In genomic region chr7:12927693-12928589, GRCm38 (mm10) we compare ENCODE assay signal across 8 mouse cellular contexts. TPM values are rescaled to one million over a fixed set of nuclear protein-coding genes. Genes with fewer than 3 reads are reported as not detected.
DNase-seq lines count a peak whose midpoint lies in the region; ATAC-seq and TF ChIP-seq lines count a peak whose summit lies in the region.

No protein-coding gene starts in this region.

- TF ChIP-seq POLR2A in MEL (IDR thresholded peaks at IDR 0.05; ENCODE audit: control insufficient read depth in 1 of 2, insufficient read depth in 1 of 2, low read depth in 1 of 2, low read length in 2 of 2, poor library complexity in 1 of 2) = peak; percentile 9 to 59; a peak in 2 of 4 replicates

- DNase-seq in heart, adult 11 months = peak; percentile 87
- no peak for DNase-seq in heart, adult 9 months (ENCODE audit: low spot score in 2 of 2)
- peak; percentile 51 for DNase-seq in MEL (ENCODE audit: low read depth, low spot score)
- DNase-seq in embryo, embryonic 9.5 days (ENCODE audit: extremely low spot score) = peak; percentile 66
- DNase-seq in hindbrain, embryonic 10.5 days (ENCODE audit: low spot score) = peak; percentile 48
- DNase-seq in neural tube, embryonic 10.5 days (ENCODE audit: extremely low spot score, low spot score) = peak; percentile 59

- H3K9ac ChIP-seq in MEL (ENCODE audit: control insufficient read depth, low read depth, low read length, poor library complexity, severe bottlenecking) = no peak overlapping the region
- H3K9ac ChIP-seq in liver, embryonic 12.5 days = peak overlapping the region; percentile 56

- TF ChIP-seq RAD21 in MEL (IDR thresholded peaks at IDR 0.05; ENCODE audit: low read depth, low read length) = no peak

- peaks cover 13 to 18% of the 10 kb centered on the region in 2 experiments for H3K36me3 ChIP-seq in MEL (ENCODE audit: control insufficient read depth in 1 of 2, insufficient read depth in 2 of 2, low read length in 2 of 2)
- peaks cover 70% of the 10 kb centered on the region for H3K36me3 ChIP-seq in hindbrain, embryonic 10.5 days
- H3K36me3 ChIP-seq in liver, embryonic 12.5 days = peaks cover 50% of the 10 kb centered on the region

- H3K27ac ChIP-seq in MEL (ENCODE audit: control insufficient read depth, low read depth, low read length) = no peak overlapping the region
- peak overlapping the region; percentile 40; the same call in 1 of the 2 replicates for H3K27ac ChIP-seq in hindbrain, embryonic 10.5 days
- no peak overlapping the region; the same call in 1 of the 2 replicates for H3K27ac ChIP-seq in liver, embryonic 12.5 days

- H3K79me2 ChIP-seq in MEL (ENCODE audit: control insufficient read depth, insufficient read depth, low read length, poor library complexity) = peaks cover 15% of the 10 kb centered on the region

- no peak overlapping the region for H3K4me3 ChIP-seq in MEL (ENCODE audit: control insufficient read depth in 1 of 2, insufficient read depth in 1 of 2, low read depth in 2 of 2, low read length in 2 of 2)
- H3K4me3 ChIP-seq in hindbrain, embryonic 10.5 days = peak overlapping the region; percentile 48
- peak overlapping the region; percentile 40 for H3K4me3 ChIP-seq in liver, embryonic 12.5 days

- peak overlapping the region; percentile 66 for H3K4me2 ChIP-seq in liver, embryonic 12.5 days

- TF ChIP-seq EP300 in MEL (IDR thresholded peaks at IDR 0.05; ENCODE audit: low read depth in 1 of 2, low read length in 2 of 2) = no peak

- peak; percentile 36 for ATAC-seq in liver, embryonic 12.5 days
- ATAC-seq in activated CD4-positive, CD25-positive, alpha-beta regulatory T cell, adult 4 months = no peak

- no peak for TF ChIP-seq CTCF in MEL (IDR thresholded peaks at IDR 0.05 in 2 of 3, conservative IDR thresholded peaks at IDR 0.05 in 1 of 3; ENCODE audit: control insufficient read depth in 1 of 3, insufficient read depth in 1 of 3, low read depth in 2 of 3, low read length in 3 of 3, poor library complexity in 1 of 3, severe bottlenecking in 1 of 3)

- H3K27me3 ChIP-seq in MEL (ENCODE audit: control insufficient read depth in 1 of 2, insufficient read depth in 2 of 2, low read length in 2 of 2) = no peaks in the 10 kb centered on the region
- peaks cover 48% of the 10 kb centered on the region for H3K27me3 ChIP-seq in hindbrain, embryonic 10.5 days (ENCODE audit: insufficient read depth, poor library complexity, severe bottlenecking)
- peaks cover 24% of the 10 kb centered on the region for H3K27me3 ChIP-seq in liver, embryonic 12.5 days (replicated peaks)

- 3% methylated on average over 65 of the region's 65 CpGs for WGBS in hindbrain, embryonic 10.5 days
- 10% methylated on average over 65 of the region's 65 CpGs for WGBS in liver, embryonic 12.5 days (ENCODE audit: insufficient replicate concordance)

- peaks cover 0 to 10% of the 10 kb centered on the region in 2 experiments; a peak in 1 of 4 replicates for H3K4me1 ChIP-seq in MEL (ENCODE audit: control insufficient read depth in 1 of 2, insufficient read depth in 2 of 2, low read length in 2 of 2)
- H3K4me1 ChIP-seq in hindbrain, embryonic 10.5 days (replicated peaks) = peaks cover 19% of the 10 kb centered on the region
- H3K4me1 ChIP-seq in liver, embryonic 12.5 days = peaks cover 40% of the 10 kb centered on the region

- H3K9me3 ChIP-seq in MEL (replicated peaks; ENCODE audit: insufficient read depth, low read length) = no peaks in the 10 kb centered on the region
- H3K9me3 ChIP-seq in hindbrain, embryonic 10.5 days = 0 out of 2 replicates have a peak, but pooled peaks cover 6% of the 10 kb centered on the region
- no peaks in the 10 kb centered on the region for H3K9me3 ChIP-seq in liver, embryonic 12.5 days (replicated peaks)

TF ChIP-seq in MEL, 35 proteins besides CTCF, POLR2A, EP300 and RAD21:
- peak; percentile 57; the same call in 1 of the 2 replicates for TF ChIP-seq ZMIZ1 (IDR thresholded peaks at IDR 0.05; ENCODE audit: low read depth, low read length)
- peak; percentile 86 for TF ChIP-seq POLR2AphosphoS2 (IDR thresholded peaks at IDR 0.05; ENCODE audit: low read length)
- TF ChIP-seq SMC3 (IDR thresholded peaks at IDR 0.05; ENCODE audit: low read depth, low read length) = 0 out of 2 replicates have a peak, but pooled peaks have one; percentile 21
- no peak for TF ChIP-seq NELFE (IDR thresholded peaks at IDR 0.05; ENCODE audit: low read depth, low read length)
- TF ChIP-seq CHD2 (IDR thresholded peaks at IDR 0.05; ENCODE audit: low read length) = peak; percentile 50

RNA-seq across cellular contexts. Expression of gene Rnf225, which starts 0.7 kb away (rescaled TPM):
- total RNA-seq in MEL (2012; rRNA removed) = 0.89 and 1.0 TPM in 2 replicates
- 1 to 10 TPM in 1 of 2 experiments, not detected in 1; 2.3 TPM for polyA plus RNA-seq in MEL (2012; ENCODE audit: insufficient read depth in 1 of 2, insufficient read length in 2 of 2, low read depth in 1 of 2, low replicate concordance in 2 of 2, missing spikeins in 1 of 2)
- 0.62 and 0.77 TPM in 2 replicates for polyA plus RNA-seq in hindbrain, embryonic 10.5 days (2016; fragmentation: Nextera tagmentation; extraction: Ambion mirVana)
- polyA plus RNA-seq in liver, embryonic 12.5 days (2016; fragmentation: Nextera tagmentation; extraction: Ambion mirVana) = 0.24 and 0.43 TPM in 2 replicates
- polyA plus RNA-seq in activated CD4-positive, CD25-positive, alpha-beta regulatory T cell, adult 4 months (2017; shearing (Covaris generic)) = not detected

RNA-seq across cellular contexts. Expression of gene Rps5, which starts 5.9 kb away (rescaled TPM):
- total RNA-seq in MEL (2012; rRNA removed) = 3,873 and 4,196 TPM in 2 replicates
- polyA plus RNA-seq in MEL (2012; ENCODE audit: insufficient read depth in 1 of 2, insufficient read length in 2 of 2, low read depth in 1 of 2, low replicate concordance in 2 of 2, missing spikeins in 1 of 2) = 1,000 to 10,000 TPM in 1 of 2 experiments, 100 to 1,000 TPM in 1; 960 to 2,915 TPM
- 868 and 1,033 TPM in 2 replicates for polyA plus RNA-seq in hindbrain, embryonic 10.5 days (2016; fragmentation: Nextera tagmentation; extraction: Ambion mirVana)
- polyA plus RNA-seq in liver, embryonic 12.5 days (2016; fragmentation: Nextera tagmentation; extraction: Ambion mirVana) = 813 and 821 TPM in 2 replicates
- polyA plus RNA-seq in activated CD4-positive, CD25-positive, alpha-beta regulatory T cell, adult 4 months (2017; shearing (Covaris generic)) = 1,000 to 10,000 TPM; 2,813 to 3,009 TPM

RNA-seq across cellular contexts. Expression of gene Zscan22, which starts 30.3 kb away (rescaled TPM):
- total RNA-seq in MEL (2012; rRNA removed) = 1.3 and 2.5 TPM in 2 replicates
- 1 to 10 TPM in 1 of 2 experiments, not detected in 1; 7.1 TPM for polyA plus RNA-seq in MEL (2012; ENCODE audit: insufficient read depth in 1 of 2, insufficient read length in 2 of 2, low read depth in 1 of 2, low replicate concordance in 2 of 2, missing spikeins in 1 of 2)
- 14.8 and 18.4 TPM in 2 replicates for polyA plus RNA-seq in hindbrain, embryonic 10.5 days (2016; fragmentation: Nextera tagmentation; extraction: Ambion mirVana)
- 5.9 and 6.6 TPM in 2 replicates for polyA plus RNA-seq in liver, embryonic 12.5 days (2016; fragmentation: Nextera tagmentation; extraction: Ambion mirVana)
- 10 to 100 TPM in 1 of 2 experiments, 1 to 10 TPM in 1; 6.6 to 10.9 TPM for polyA plus RNA-seq in activated CD4-positive, CD25-positive, alpha-beta regulatory T cell, adult 4 months (2017; shearing (Covaris generic))

RNA-seq across cellular contexts. Expression of gene Zfp324, which starts 37.7 kb away (rescaled TPM):
- total RNA-seq in MEL (2012; rRNA removed) = 5.9 and 9.9 TPM in 2 replicates
- 1 to 10 TPM in 1 of 2 experiments, not detected in 1; 5.2 TPM for polyA plus RNA-seq in MEL (2012; ENCODE audit: insufficient read depth in 1 of 2, insufficient read length in 2 of 2, low read depth in 1 of 2, low replicate concordance in 2 of 2, missing spikeins in 1 of 2)
- polyA plus RNA-seq in hindbrain, embryonic 10.5 days (2016; fragmentation: Nextera tagmentation; extraction: Ambion mirVana) = 11.8 and 12.7 TPM in 2 replicates
- polyA plus RNA-seq in liver, embryonic 12.5 days (2016; fragmentation: Nextera tagmentation; extraction: Ambion mirVana) = 4.4 and 5.1 TPM in 2 replicates
- 1 to 10 TPM; 2.4 to 3.4 TPM for polyA plus RNA-seq in activated CD4-positive, CD25-positive, alpha-beta regulatory T cell, adult 4 months (2017; shearing (Covaris generic))

RNA-seq across cellular contexts. Expression of gene Zfp128, which starts 47.0 kb away (rescaled TPM):
- 1.1 TPM in 2 replicates for total RNA-seq in MEL (2012; rRNA removed)
- polyA plus RNA-seq in MEL (2012; ENCODE audit: insufficient read depth in 1 of 2, insufficient read length in 2 of 2, low read depth in 1 of 2, low replicate concordance in 2 of 2, missing spikeins in 1 of 2) = 1 to 10 TPM in 1 of 2 experiments, not detected in 1; 1.5 TPM
- 4.7 and 4.9 TPM in 2 replicates for polyA plus RNA-seq in hindbrain, embryonic 10.5 days (2016; fragmentation: Nextera tagmentation; extraction: Ambion mirVana)
- polyA plus RNA-seq in liver, embryonic 12.5 days (2016; fragmentation: Nextera tagmentation; extraction: Ambion mirVana) = 0.86 and 1.0 TPM in 2 replicates
- 1 to 10 TPM in 1 of 2 experiments, under 1 TPM in 1; 0.84 to 2.4 TPM for polyA plus RNA-seq in activated CD4-positive, CD25-positive, alpha-beta regulatory T cell, adult 4 months (2017; shearing (Covaris generic))

Comparison
In these comparisons a context has a peak if more than half of its experiments do, and no peak if none do; other contexts are left out.
1. DNase-seq: peak in heart, adult 11 months (single experiment), MEL (single experiment), embryo, embryonic 9.5 days (single experiment), hindbrain, embryonic 10.5 days (single experiment) and neural tube, embryonic 10.5 days (single experiment); none in heart, adult 9 months (0 of 2).
2. H3K4me3 ChIP-seq: peak in hindbrain, embryonic 10.5 days (single experiment) and liver, embryonic 12.5 days (single experiment); none in MEL (0 of 2).